Mouse (Mus musculus) stomach, embryonic 15.5 days (tissue): Measurements from ENCODE around the gene Ndufa7. TPM values are rescaled to one million over a fixed set of nuclear protein-coding genes. Genes with fewer than 3 reads are reported as not detected.
"Not testable (repeated sequence)": the region's sequence is repeated elsewhere in the genome, so short reads cannot be mapped to it uniquely, and the experiment has no call there.

Source experiments
- ATAC-seq: fragments of 200-750 bp; cut with Nextera tagmentation; 2 replicates; pipeline ENCODE4 v1.8.0; 2017; ENCODE audit warnings: low read depth, moderate number of reproducible peaks, moderate TSS enrichment; ENCODE audit not compliant: insufficient read depth, low FRiP score
- H3K27ac ChIP-seq: fragments of 300-500 bp; sonication (generic); 2 replicates; pipeline ENCODE4 v1.5.1; 2015; ENCODE audit warnings: mild to moderate bottlenecking, inconsistent platforms
- H3K27me3 ChIP-seq: fragments of 300-500 bp; sonication (generic); replicated peaks from 2 replicates; pipeline ENCODE4 v1.6.1; 2015; ENCODE audit warnings: inconsistent platforms
- H3K36me3 ChIP-seq: fragments of 300-500 bp; sonication (generic); 2 replicates; pipeline ENCODE4 v1.6.1; 2015; ENCODE audit warnings: inconsistent platforms
- H3K4me1 ChIP-seq: fragments of 300-500 bp; sonication (generic); 2 replicates; pipeline ENCODE4 v1.6.1; 2015; ENCODE audit warnings: inconsistent platforms
- H3K4me2 ChIP-seq: fragments of 300-500 bp; sonication (generic); 2 replicates; pipeline ENCODE4 v1.6.1; 2015; ENCODE audit warnings: mild to moderate bottlenecking, inconsistent platforms
- H3K4me3 ChIP-seq: fragments of 300-500 bp; sonication (generic); replicated peaks from 2 replicates; pipeline ENCODE4 v1.5.1; 2015; ENCODE audit warnings: inconsistent platforms
- H3K9ac ChIP-seq: fragments of 300-500 bp; sonication (generic); 2 replicates; pipeline ENCODE4 v1.6.1; 2015; ENCODE audit warnings: inconsistent platforms
- H3K9me3 ChIP-seq: fragments of 300-500 bp; sonication (generic); 2 replicates; pipeline ENCODE4 v1.6.1; 2016; ENCODE audit warnings: inconsistent platforms
- WGBS: fragments of 180-500 bp; shearing (Covaris S2); methylation state at CpG from one replicate; pipeline ENCODE4 v1.1.7; 2015; 5-methylcytosine and 5-hydroxymethylcytosine counted together
- polyA plus RNA-seq: library from polyadenylated mRNA; unstranded; fragments of >200 nt; fragmentation: Nextera tagmentation; extraction: Ambion mirVana; gene quantifications from 2 replicates; pipeline ENCODE4 v1.2.1, GENCODE M21; 2015

The Ndufa7 gene
- polyA plus RNA-seq, 1 experiment from 2014 or later = 493 TPM

GRCm38 (mm10) chr17:33815399-33815798, 9.0 kb upstream of the Ndufa7 start:
- Histone ChIP-seq H3K4me3 (no peak overlapping the region), H3K9me3 (no peaks in the 10 kb centered on the region), H3K36me3 (peaks cover 10% of the 10 kb centered on the region), H3K27me3 (no peaks in the 10 kb centered on the region), H3K4me2 (no peak overlapping the region), H3K9ac (no peak overlapping the region), H3K27ac (no peak overlapping the region), H3K4me1 (peaks cover 13% of the 10 kb centered on the region; the same call in 1 of the 2 replicates)
- ATAC-seq = no peak
- 84% methylated on average over 6 of the region's 6 CpGs for WGBS

GRCm38 (mm10) chr17:33816612-33817011, 7.8 kb upstream of the Ndufa7 start:
- no peak for ATAC-seq
- Histone ChIP-seq H3K9ac (no peak overlapping the region), H3K4me1 (peaks cover 10% of the 10 kb centered on the region; the same call in 1 of the 2 replicates), H3K36me3 (peaks cover 22% of the 10 kb centered on the region), H3K9me3 (no peaks in the 10 kb centered on the region), H3K27me3 (no peaks in the 10 kb centered on the region), H3K4me3 (no peak overlapping the region), H3K4me2 (peak overlapping the region; percentile 96), H3K27ac (no peak overlapping the region)
- 57% methylated on average over 5 of the region's 5 CpGs for WGBS

DNA sequence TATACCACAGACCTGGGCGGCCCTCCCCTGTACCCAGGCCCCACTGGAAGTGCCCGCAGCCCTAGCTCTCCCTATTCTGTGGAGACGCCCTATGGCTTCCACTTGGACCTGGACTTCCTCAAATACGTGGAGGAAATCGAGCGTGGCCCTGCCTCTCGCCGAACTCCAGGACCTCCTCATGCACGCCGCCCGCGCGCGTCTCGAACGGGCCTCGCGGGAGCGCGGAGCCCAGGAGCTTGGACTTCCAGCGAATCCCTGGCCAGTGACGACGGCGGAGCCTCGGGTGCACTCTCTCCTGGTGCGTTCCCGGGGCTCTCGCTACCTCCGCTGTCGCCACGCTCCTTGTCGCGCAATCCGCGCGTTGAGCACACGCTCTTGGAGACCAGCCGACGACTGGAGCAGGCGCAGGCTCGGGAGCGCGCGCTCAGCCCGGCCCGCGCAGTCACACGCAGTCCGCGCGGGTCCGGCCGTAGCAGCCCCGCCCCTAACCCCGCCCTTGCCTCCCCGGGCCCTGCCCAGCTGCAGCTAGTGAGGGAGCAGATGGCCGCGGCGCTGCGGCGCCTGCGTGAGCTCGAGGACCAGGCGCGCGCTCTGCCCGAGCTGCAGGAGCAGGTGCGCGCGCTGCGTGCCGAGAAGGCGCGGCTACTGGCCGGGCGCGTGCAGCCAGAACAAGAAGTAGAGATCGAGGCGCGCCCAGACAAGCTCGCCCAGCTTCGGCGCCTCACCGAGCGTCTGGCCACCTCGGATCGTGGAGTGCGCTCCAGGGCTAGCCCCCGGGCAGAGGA, 7.0 kb upstream of the Ndufa7 start:
- peak overlapping the region; percentile 67 for H3K9ac ChIP-seq
- no peaks in the 10 kb centered on the region for H3K9me3 ChIP-seq
- H3K27me3 ChIP-seq = no peaks in the 10 kb centered on the region
- peaks cover 15% of the 10 kb centered on the region; the same call in 1 of the 2 replicates for H3K4me1 ChIP-seq
- H3K4me3 ChIP-seq = peak overlapping the region; percentile 63
- ATAC-seq = peak; percentile 98
- WGBS = under 1% methylated on average over 88 of the region's 89 CpGs
- H3K4me2 ChIP-seq = peak overlapping the region; percentile 96
- H3K27ac ChIP-seq = peak overlapping the region; percentile 90
- H3K36me3 ChIP-seq = peaks cover 30% of the 10 kb centered on the region

GRCm38 (mm10) chr17:33817969-33818643, 6.3 kb upstream of the Ndufa7 start:
- 20% methylated on average over 33 of the region's 33 CpGs for WGBS
- H3K4me3 ChIP-seq = peak overlapping the region; percentile 63
- peaks cover 35% of the 10 kb centered on the region for H3K36me3 ChIP-seq
- H3K27me3 ChIP-seq = no peaks in the 10 kb centered on the region
- ATAC-seq = peak; percentile 20
- H3K27ac ChIP-seq = peak overlapping the region; percentile 90
- peaks cover 22% of the 10 kb centered on the region; the same call in 1 of the 2 replicates for H3K4me1 ChIP-seq
- peak overlapping the region; percentile 96 for H3K4me2 ChIP-seq
- H3K9me3 ChIP-seq = no peaks in the 10 kb centered on the region
- peak overlapping the region; percentile 60 for H3K9ac ChIP-seq

- Histone ChIP-seq H3K27me3 (no peaks in the 10 kb centered on the region), H3K9ac (no peak overlapping the region), H3K4me2 (peak overlapping the region; percentile 84), H3K4me1 (peaks cover 30% of the 10 kb centered on the region), H3K9me3 (no peaks in the 10 kb centered on the region), H3K27ac (no peak overlapping the region), H3K4me3 (peak overlapping the region; percentile 70), H3K36me3 (peaks cover 40% of the 10 kb centered on the region)
- ATAC-seq = no peak
- WGBS = 72% methylated on average over 1 of the region's 1 CpGs
These were observed 1.9 kb upstream of the Ndufa7 start for GRCm38 (mm10) chr17:33822436-33822959.

DNA sequence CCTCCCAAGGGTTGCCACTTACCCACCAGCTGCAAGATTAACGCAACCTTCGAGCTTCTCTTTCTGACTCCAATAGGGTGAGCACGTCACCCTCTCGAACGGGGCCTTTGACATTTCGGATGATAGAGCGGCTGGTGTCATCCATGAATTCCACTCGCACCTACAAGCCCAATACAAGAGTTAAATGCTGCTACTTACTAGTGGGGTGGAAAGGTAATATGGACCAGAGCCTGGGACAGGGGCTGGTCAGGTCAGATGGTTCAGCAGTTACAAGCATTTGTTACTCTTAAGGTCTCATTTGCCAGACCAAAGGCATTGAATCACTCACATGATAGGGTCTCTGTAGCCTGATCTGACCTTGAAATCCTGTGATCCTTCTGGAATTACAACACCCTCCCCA, 1.2 kb upstream of the Ndufa7 start:
- not testable (repeated sequence) for H3K9me3 ChIP-seq, ATAC-seq, H3K27ac ChIP-seq, H3K27me3 ChIP-seq
- H3K9ac ChIP-seq = peak overlapping the region; percentile 73
- H3K4me2 ChIP-seq = peak overlapping the region; percentile 84
- H3K4me1 ChIP-seq = peaks cover 27% of the 10 kb centered on the region
- H3K4me3 ChIP-seq = peak overlapping the region; percentile 70
- peaks cover 40% of the 10 kb centered on the region for H3K36me3 ChIP-seq
- 77% methylated on average over 8 of the region's 8 CpGs for WGBS

DNA sequence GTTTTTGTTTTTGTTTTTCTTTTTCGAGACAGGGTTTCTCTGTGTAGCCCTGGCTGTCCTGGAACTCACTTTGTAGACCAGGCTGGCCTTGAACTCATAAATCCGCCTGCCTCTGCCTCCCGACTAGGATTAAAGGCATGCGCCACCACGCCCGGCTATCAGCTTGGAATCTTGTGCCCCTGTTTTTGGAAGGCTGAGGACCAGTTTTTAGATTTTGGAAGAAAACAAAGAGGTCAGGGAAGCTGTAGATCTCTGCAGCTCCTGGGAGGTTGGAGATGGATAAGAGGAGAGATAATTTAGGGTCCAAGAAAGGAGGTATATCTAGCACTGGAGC, 592 bp downstream of the Ndufa7 start:
- peak overlapping the region; percentile 84; the same call in 1 of the 2 replicates for H3K27ac ChIP-seq
- peaks cover 38% of the 10 kb centered on the region for H3K36me3 ChIP-seq
- peak overlapping the region; percentile 70 for H3K4me3 ChIP-seq
- H3K9ac ChIP-seq = peak overlapping the region; percentile 62
- H3K9me3 ChIP-seq, H3K27me3 ChIP-seq, ATAC-seq: not testable (repeated sequence)
- H3K4me2 ChIP-seq = peak overlapping the region; percentile 71
- WGBS = 2% methylated on average over 6 of the region's 6 CpGs
- peaks cover 27% of the 10 kb centered on the region for H3K4me1 ChIP-seq

DNA sequence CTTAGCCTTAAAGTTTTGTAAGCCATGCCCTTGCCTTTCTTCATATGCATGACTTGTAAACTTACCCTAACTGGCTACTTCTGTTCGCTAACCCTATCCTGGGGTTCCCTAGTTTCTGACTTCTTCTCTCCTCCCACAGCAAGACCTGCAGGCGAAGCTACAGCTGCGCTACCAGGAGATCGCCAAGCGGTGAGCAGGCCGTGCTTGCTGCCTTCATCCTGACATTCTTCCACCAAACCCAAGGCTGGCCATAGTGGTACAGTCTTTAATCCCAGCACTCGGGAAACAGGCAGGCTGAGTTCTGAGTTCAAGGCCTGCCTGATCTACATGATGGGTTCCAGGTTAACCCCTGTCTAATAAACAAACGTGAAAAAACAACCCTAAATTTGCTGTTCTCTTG, 1.1 kb downstream of the Ndufa7 start:
- Histone ChIP-seq H3K27me3 (no peaks in the 10 kb centered on the region), H3K9me3 (no peaks in the 10 kb centered on the region), H3K4me2 (peak overlapping the region; percentile 71), H3K4me3 (peak overlapping the region; percentile 70), H3K36me3 (peaks cover 38% of the 10 kb centered on the region), H3K27ac (no peak overlapping the region), H3K9ac (peak overlapping the region; percentile 62; the same call in 1 of the 2 replicates), H3K4me1 (peaks cover 27% of the 10 kb centered on the region)
- WGBS = 84% methylated on average over 8 of the region's 8 CpGs
- no peak for ATAC-seq

DNA sequence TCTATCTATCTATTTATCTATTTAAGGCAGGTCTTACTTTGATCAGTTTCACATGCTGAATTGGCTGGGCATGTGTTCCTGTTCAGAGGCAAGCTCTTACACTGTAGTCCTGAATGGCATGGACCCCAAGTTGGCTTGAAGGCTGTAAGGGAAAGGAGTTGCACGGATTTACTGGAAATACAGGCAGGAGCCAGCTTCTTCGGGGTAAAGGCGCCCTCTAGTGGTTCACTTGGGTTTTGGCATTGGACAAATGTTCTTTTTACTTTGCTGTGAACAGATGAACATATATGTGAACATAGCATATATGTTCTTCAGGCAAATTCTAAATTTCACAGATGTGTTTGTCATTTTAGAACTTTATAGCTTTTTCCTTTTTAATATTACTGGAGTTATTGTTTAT, 2.5 kb downstream of the Ndufa7 start:
- Histone ChIP-seq H3K27ac (no peak overlapping the region), H3K9ac (no peak overlapping the region), H3K36me3 (peaks cover 33% of the 10 kb centered on the region), H3K4me3 (no peak overlapping the region), H3K27me3 (no peaks in the 10 kb centered on the region), H3K9me3 (no peaks in the 10 kb centered on the region), H3K4me2 (no peak overlapping the region), H3K4me1 (peaks cover 27% of the 10 kb centered on the region)
- no peak for ATAC-seq
- WGBS = under 1% methylated on average over 3 of the region's 3 CpGs

DNA sequence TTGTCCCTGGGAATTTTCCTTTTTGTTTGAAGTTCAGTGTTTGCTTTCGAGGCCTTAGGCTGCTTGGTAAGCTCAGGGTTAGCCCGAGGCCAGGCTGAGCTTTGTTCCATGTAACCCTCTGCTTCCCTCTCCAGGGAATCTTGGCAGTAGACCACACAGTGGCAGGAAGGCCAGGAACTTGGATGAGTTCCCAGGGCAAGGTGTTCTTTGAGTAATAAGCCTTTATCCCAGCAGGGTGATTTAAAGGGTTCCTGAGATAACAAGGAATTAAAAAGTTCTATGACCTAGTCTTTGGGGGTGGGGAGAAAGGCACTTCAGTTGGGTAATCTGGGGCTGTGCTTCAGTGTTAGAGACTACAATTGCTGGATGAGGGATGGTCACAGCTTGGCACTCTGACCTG, 4.5 kb downstream of the Ndufa7 start:
- WGBS = 51% methylated on average over 2 of the region's 2 CpGs
- peaks cover 34% of the 10 kb centered on the region for H3K36me3 ChIP-seq
- H3K9ac ChIP-seq = no peak overlapping the region
- H3K27me3 ChIP-seq = no peaks in the 10 kb centered on the region
- peaks cover 9% of the 10 kb centered on the region for H3K4me1 ChIP-seq
- H3K4me2 ChIP-seq = no peak overlapping the region
- peak; percentile 33; the same call in 1 of the 2 replicates for ATAC-seq
- 0 out of 2 replicates have a peak overlapping the region, but pooled peaks have one; percentile 23 for H3K27ac ChIP-seq
- no peak overlapping the region for H3K4me3 ChIP-seq
- no peaks in the 10 kb centered on the region for H3K9me3 ChIP-seq

DNA sequence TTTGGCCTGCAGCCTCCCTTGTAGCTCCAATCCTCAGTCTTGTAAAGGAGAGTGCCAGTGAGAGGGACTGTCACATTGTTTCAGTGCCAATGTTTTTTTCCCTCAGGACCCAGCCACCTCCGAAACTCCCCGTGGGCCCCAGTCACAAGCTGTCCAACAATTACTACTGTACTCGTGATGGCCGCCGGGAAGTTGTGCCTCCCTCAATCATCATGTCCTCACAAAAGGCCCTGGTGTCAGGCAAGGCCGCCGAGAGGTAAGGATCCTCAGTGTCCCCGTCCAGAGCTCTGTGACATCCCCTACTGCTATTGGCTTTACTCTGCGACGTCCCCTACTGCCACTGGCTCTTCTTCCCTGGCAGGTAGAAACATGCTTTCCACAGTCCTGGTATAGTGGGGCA, 5.2 kb downstream of the Ndufa7 start:
- 91% methylated on average over 10 of the region's 10 CpGs for WGBS
- 0 out of 2 replicates have a peak overlapping the region, but pooled peaks have one; percentile 23 for H3K27ac ChIP-seq
- H3K4me2 ChIP-seq = no peak overlapping the region
- no peak overlapping the region for H3K4me3 ChIP-seq
- H3K9ac ChIP-seq = no peak overlapping the region
- H3K9me3 ChIP-seq = no peaks in the 10 kb centered on the region
- peaks cover 9% of the 10 kb centered on the region for H3K4me1 ChIP-seq
- no peak for ATAC-seq
- peaks cover 34% of the 10 kb centered on the region for H3K36me3 ChIP-seq
- no peaks in the 10 kb centered on the region for H3K27me3 ChIP-seq
